Mouse (Mus musculus) layer of hippocampus, adult 8-10 months (tissue): ENCODE results near the gene Igdcc3. TPM values are rescaled to one million over a fixed set of nuclear protein-coding genes. Genes with fewer than 3 reads are reported as not detected.

ENCODE experiments used
- DNase-seq, 2 experiments: peaks; one replicate each; pipeline ENCODE4 v3.0.0; 2022; ENCODE audit warnings: low spot score in 2 of 2
- total RNA-seq, 4 experiments: library from RNA; stranded (reverse); gene quantifications; 2 replicates each; pipeline ENCODE4 v1.2.4; 2022

Gene Igdcc3
- total RNA-seq, 4 experiments from 2014 or later, result 2.3 to 3.2 (median 2.5) TPM

- DNase-seq, result no peak
These were observed 498 bp upstream of the Igdcc3 start for GRCm38 (mm10) chr9:65140491-65140890.

GRCm38 (mm10) chr9:65141306-65141975 is 452 bp downstream of the Igdcc3 start:
- no peak for DNase-seq

DNA sequence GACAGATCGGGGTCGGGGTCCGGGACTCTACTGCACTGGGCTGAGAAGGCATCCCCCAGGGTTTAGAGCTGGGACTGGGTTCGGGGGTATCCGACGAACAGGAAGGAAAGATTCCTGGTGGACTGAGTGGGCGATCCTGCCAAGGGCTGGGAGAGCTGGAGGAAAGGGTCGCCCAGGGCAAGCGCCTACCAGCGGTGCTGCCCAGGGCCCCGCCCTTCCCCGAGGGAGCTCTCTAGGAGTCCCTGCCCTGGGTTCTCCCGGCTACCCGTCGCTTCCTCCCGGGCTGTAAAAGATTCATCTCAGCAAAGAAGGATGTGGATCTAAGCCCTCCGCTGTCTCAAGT is 958 bp downstream of the Igdcc3 start:
- no peak for DNase-seq

- DNase-seq, result no peak
These were observed 1.4 kb downstream of the Igdcc3 start for GRCm38 (mm10) chr9:65142399-65142798.

GRCm38 (mm10) chr9:65146001-65146400 is 5.0 kb downstream of the Igdcc3 start:
- DNase-seq, result no peak

DNA sequence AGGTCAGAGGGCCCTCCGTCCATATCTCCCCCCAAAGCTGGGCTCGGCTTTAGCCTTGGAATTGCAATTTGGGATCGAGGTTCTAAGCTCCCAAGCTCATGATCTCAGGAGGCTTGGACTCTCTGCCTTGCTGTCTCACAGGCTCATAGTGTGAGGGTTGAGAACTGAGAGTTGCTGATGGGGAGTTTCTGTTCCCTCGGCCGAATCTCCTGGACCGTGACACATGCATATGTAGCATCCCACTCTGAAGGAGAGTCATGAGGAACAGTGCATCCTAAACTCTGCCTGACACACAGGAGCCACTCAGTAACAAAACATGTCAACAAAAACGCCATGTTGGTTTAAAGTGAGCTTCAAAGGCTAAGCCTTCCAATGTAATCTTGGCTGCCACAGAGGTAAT is 7.5 kb downstream of the Igdcc3 start:
- no peak for DNase-seq

GRCm38 (mm10) chr9:65152711-65153330 is 11.8 kb downstream of the Igdcc3 start:
- no peak for DNase-seq

DNA sequence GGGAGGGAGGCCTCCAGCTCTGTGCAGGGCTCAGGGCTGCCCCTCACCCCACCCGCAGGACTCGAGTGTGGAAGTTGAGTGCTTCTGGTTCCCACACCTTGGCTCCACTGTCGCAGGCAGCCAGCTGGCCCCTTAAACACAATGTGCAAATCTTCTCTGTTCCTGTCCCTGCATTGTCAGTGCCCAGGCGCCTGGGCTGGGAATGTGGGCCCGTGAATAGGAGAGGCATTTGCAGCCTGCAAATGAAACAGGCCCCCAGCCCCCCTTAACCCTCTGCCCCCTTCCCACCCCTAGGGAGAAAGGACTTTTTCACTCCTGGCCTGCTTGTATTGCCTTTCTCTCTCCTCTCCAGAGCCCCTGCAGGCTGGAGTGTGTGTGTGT is 12.3 kb downstream of the Igdcc3 start:
- no peak for DNase-seq

DNA sequence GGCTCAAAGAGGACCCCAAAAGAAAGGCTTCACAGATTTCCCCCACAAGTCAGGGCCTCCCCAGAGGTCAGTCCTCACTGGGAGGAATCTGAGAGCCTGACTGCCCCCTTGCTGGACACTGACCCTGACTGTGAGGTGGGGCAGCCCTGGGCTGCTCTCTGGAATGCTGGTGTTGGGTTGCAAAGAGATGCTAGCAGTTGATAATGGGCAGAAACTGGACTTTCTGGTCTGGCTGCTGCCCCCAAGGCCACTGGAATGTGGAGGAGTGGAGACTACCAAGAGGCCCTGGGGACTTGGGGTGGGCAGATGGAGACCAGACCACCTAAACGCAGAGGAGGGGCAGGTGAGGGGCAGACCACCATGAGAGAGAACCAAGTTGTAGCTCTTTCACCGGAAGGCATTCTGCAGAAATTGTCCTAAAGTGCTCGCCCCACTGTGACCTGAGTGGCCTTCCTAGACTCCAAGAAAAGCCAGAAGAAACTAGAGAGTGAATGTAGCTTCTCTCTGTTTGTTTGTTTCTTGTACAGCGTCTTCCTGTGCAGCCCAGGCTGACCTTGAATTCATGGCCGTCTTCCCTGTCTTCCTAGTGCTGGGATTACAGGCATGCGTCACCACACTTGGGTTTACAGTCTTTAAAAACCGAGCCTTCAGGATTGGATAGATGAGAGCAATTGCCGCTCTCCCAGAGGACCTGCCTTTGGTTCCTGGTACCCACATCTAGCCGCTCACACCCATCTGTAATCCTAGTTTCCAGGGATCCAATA is 13.9 kb downstream of the Igdcc3 start:
- DNase-seq, result no peak

- no peak for DNase-seq
These were observed 15.6 kb downstream of the Igdcc3 start for GRCm38 (mm10) chr9:65156604-65157003.

DNA sequence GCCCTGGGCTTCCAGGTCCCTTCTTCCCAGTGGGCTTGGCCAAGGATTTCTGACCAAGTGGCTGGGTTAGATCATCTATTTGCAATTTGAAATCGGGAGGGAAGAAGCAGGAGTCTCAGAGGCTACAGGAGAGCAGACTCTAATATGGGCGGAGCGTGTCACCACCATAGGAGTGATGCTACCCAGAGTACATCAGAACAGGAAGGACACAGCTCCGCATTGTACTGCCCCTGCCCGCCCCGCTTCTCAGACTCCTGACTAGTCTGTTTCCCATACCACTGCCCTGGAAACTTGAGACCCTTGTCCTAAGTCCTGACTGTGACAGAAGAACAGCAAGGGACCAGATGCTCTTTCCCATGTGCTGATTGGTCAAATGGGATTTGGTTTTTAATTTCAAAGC is 16.6 kb downstream of the Igdcc3 start:
- DNase-seq, result no peak

DNA sequence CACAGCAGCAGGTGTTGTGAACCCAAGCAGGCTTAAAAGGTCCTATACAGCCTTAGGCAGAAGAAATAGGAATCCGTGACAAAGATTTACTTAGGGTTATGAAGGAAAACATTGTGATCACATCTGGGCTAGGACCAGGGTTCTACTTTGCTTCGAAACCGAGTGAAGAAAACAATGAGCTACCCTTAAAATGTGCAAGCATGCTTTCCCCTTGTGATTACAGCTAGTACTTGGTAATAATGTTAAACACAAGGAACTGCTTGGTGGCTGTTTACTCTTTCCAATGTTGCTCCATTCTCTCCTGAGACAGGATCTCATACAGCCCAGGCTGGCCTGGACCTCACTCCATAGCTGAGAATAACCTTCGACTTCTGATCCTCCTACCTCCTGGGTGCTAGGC is 20.2 kb downstream of the Igdcc3 start:
- DNase-seq, result no peak

DNA sequence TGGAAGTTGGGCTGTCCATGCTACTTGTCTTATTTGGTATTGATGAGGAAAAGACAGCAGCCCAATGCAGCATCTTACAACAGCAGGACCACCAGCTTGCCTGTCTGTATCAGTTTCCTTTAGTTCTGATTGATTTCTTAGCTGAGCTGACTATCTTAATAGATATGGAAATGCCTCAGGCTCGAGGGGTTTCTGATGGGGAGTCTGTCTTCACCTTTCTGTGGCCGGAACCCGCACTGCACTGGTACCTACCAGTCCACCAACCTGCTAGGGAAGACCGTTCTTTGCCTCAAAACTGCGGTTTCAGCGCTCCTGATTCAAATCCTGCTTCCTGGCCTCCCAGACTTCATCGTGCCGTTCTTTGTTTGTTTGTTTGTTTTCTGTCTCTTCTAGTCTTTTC is 20.9 kb downstream of the Igdcc3 start:
- no peak for DNase-seq

DNA sequence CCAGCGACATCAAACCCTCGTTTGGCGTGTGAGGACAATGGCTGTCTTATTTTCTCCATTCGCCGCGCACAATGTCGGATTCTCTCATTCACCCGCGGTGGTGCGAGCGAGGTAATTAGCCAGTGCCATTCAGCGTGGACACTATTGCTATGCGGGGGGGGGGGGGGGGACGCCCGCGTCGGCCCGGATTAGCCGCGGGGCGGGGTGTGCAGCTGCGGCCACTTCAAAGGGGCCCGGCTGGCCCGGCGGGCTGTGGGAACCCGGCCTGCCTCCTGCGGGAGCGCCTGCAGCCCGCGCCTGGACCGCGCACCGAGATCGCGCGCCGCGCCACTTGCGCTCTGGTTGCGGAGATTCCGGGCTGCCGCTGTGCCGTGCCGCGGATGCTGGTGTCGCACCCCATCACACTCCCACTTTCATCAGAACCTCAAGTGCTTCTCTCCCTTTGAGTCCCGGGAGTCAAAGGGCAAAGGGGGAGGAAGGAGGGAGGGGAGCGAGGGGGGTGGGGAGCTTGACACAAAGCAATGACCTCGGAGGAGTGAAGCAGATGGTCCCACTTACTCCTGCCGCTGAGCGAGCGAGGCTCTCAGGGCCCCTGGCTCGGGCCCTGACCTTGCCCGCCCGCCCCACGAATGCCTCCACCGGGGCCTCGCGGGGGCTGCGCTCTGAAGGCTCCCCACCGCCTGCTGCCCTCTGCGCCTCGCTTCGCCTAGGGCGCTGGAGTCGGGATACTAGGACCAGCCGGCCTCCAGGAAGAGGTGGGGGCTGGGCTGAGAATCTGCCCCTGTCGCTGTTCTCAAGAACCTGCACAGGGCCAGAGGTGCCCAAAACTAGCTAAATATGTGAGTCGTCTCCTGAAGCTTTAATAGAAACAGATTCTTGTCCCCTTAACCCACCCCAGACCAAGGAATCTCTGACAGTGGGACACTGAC is 22.0 kb downstream of the Igdcc3 start:
- peak in 1 of 2 experiments; percentile 23 for DNase-seq

GRCm38 (mm10) chr9:65164870-65165269 is 23.9 kb downstream of the Igdcc3 start:
- DNase-seq, result no peak

DNA sequence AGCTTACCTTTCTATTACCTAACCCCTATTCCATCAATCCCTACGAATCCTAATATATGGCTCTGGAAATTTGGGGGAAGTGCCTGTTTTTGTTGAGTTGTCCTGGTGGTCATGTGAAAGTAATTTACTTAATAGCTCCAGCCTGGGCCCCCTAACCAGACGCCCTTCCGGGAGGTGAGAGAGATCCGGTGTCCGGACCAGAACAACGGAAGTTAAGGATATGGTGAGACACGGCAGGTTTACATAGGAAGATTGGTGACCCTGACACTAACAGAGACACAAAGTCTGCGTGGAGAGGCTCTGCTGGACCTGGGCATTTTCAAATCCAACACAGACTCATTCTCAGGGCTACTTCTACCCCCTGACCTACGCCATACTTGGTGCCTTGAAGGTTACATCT is 25.4 kb downstream of the Igdcc3 start:
- no peak for DNase-seq

DNA sequence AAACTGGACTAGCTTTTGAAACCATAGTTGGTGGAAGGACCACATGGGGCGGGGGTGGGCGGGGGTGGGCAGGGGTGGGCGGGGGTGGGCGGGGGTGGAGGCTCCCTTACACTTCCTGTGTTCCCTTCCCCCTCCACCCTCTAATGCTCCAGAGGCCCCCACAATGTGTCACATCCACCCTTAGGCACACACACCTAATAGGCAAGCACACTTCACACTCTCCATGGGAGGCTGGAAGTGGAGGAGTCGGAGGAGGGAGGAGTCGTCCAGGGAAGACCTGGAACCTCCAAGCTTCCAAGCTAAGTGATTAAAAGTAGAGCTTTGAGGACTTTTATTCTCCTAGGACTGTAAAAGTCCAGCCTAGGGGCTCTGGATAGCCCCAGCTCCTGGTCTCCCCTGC is 27.5 kb downstream of the Igdcc3 start:
- DNase-seq, result no peak

- DNase-seq, result no peak
These were observed 28.0 kb downstream of the Igdcc3 start for GRCm38 (mm10) chr9:65168952-65169351.

GRCm38 (mm10) chr9:65172654-65173053 is 31.7 kb downstream of the Igdcc3 start:
- no peak for DNase-seq

DNA sequence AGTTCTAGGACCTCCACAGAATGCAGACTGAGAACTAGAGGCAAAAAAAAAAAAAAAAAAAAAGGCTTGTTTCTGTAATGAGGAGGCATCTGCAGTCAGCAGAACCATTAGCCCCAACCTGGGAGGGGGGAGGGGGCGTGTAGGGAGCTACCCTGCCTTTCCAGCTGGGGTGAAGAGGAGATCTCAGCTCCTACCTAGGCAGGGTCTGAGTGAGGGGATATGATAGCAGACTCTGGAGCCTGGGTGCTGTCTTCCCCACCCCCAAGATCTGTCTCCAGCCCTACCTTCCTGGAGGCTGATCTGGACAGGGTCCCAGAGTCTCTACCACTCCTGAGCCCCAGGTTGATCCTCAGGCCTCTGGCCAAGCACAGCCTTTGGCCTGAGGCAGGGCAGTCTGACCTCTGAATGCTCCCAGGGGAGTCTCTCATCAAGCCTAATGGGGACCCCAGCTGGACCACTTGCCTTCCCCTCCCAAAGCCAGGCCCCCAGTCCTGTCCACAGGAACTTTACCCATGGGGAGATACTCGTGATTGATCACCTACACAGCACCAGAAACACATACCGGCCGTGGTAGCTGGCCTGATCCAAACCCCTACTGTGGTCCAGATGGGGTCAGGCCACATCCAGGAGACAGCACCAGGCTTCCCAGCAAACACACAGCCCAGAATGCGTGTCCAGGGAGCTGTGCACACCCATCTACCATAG is 34.4 kb downstream of the Igdcc3 start:
- no peak for DNase-seq
